Comparison of ENCODE assay signal across 9 mouse cellular contexts in genomic region chr2:92659491-92660035, GRCm38 (mm10).
DNase-seq lines count a peak whose midpoint lies in the region; TF ChIP-seq lines count a peak whose summit lies in the region.
"Had no signal": no experiment of that assay in that cellular context is flagged by ENCODE, and none has a peak within 500 bp of the region (broad histone marks: within the 10 kb centered on the region; RNA-seq: fewer than 3 reads in every experiment).

No protein-coding gene starts in this region.

- no peaks in the 10 kb centered on the region for H3K4me1 ChIP-seq in heart, adult 2 months (ENCODE audit: control insufficient read depth, insufficient read depth, low read length)
- peaks cover 6% of the 10 kb centered on the region; the same call in 1 of the 2 replicates for H3K4me1 ChIP-seq in heart, embryonic 10.5 days
- H3K4me1 ChIP-seq: limb, embryonic 13.5 days had no signal

- TF ChIP-seq CTCF in heart, adult 2 months (IDR thresholded peaks at IDR 0.05) = 0 out of 2 replicates have a peak, but pooled peaks have one; percentile 18

- no peaks in the 10 kb centered on the region for H3K79me2 ChIP-seq in heart, adult 2 months (replicated peaks; ENCODE audit: control insufficient read depth, insufficient read depth, low read length)

- H3K27ac ChIP-seq in heart, adult 2 months = no peak overlapping the region
- H3K27ac ChIP-seq in heart, embryonic 10.5 days = no peak overlapping the region
- H3K27ac ChIP-seq: limb, embryonic 13.5 days had no signal

- no peak overlapping the region for H3K4me3 ChIP-seq in heart, adult 2 months
- H3K4me3 ChIP-seq in heart, embryonic 10.5 days = no peak overlapping the region
- H3K4me3 ChIP-seq: limb, embryonic 13.5 days had no signal

- intact Hi-C loops in heart, adult 2 months (cut with DNase I) = no loop called here

- 55% methylated on average over 7 of the region's 7 CpGs for WGBS in heart, adult 2 months
- WGBS in heart, embryonic 10.5 days = 61% methylated on average over 7 of the region's 7 CpGs

- DNase-seq in heart, adult 2 months = peak; percentile 24 to 51
- no peak for DNase-seq in heart, embryonic 10.5 days (ENCODE audit: low spot score)
- peak; percentile 39 for DNase-seq in embryo, embryonic 11 days
- peak; percentile 24 for DNase-seq in kidney, adult 18-20 months
- DNase-seq in kidney, postnatal 4 days = peak; percentile 52 to 71
- no peak for DNase-seq in B cell, adult 2 months
- no peak for DNase-seq in urinary bladder, postnatal 25 days (ENCODE audit: low spot score)
- no peak for DNase-seq in urinary bladder, adult 2 months (ENCODE audit: low spot score)

- no peaks in the 10 kb centered on the region for H3K27me3 ChIP-seq in heart, adult 2 months (ENCODE audit: control insufficient read depth, insufficient read depth, low read length)
- H3K27me3 ChIP-seq in heart, embryonic 10.5 days (ENCODE audit: insufficient read depth, poor library complexity, severe bottlenecking) = no peaks in the 10 kb centered on the region
- H3K27me3 ChIP-seq: limb, embryonic 13.5 days had no signal

- H3K36me3 ChIP-seq in heart, adult 2 months (ENCODE audit: control insufficient read depth, insufficient read depth, low read length) = no peaks in the 10 kb centered on the region
- H3K36me3 ChIP-seq in heart, embryonic 10.5 days = no peaks in the 10 kb centered on the region
- H3K36me3 ChIP-seq: limb, embryonic 13.5 days had no signal

- no peaks in the 10 kb centered on the region for H3K9me3 ChIP-seq in heart, embryonic 10.5 days
- H3K9me3 ChIP-seq: limb, embryonic 13.5 days had no signal

- TF ChIP-seq POLR2A in heart, adult 2 months (IDR thresholded peaks at IDR 0.05; ENCODE audit: insufficient read depth, low read depth, low read length) = no peak

- TF ChIP-seq EP300 in heart, adult 2 months (IDR thresholded peaks at IDR 0.05; ENCODE audit: insufficient read depth, low read depth, low read length) = no peak

- H3K9ac ChIP-seq in heart, adult 2 months (ENCODE audit: low read depth, low read length) = no peak overlapping the region
- H3K9ac ChIP-seq: limb, embryonic 13.5 days had no signal

Comparison
In these comparisons a context has a peak if more than half of its experiments do, and no peak if none do; other contexts are left out.
1. DNase-seq: peak in heart, adult 2 months (2 of 2), embryo, embryonic 11 days (single experiment), kidney, adult 18-20 months (single experiment) and kidney, postnatal 4 days (2 of 2); none in heart, embryonic 10.5 days (single experiment), B cell, adult 2 months (0 of 2), urinary bladder, postnatal 25 days (single experiment) and urinary bladder, adult 2 months (single experiment).